Mouse (Mus musculus): ENCODE measurements around the gene Clta. TPM values are rescaled to one million over a fixed set of nuclear protein-coding genes. Genes with fewer than 3 reads are reported as not detected.

Clta gene
- polyA plus RNA-seq, 1 experiment from 2014 or later = 194 TPM

- ATAC-seq (ENCODE audit: low FRiP score, low TSS enrichment) (peak; percentile 91), DNase-seq (ENCODE audit: low spot score) (peak; percentile 94)
- Histone ChIP-seq H3K27ac (replicated peaks) (no peak overlapping the region), H3K9ac (ENCODE audit: low read length) (peak overlapping the region; percentile 59; the same call in 1 of the 2 replicates), H3K27me3 (ENCODE audit: control insufficient read depth, insufficient read depth, low read length) (no peaks in the 10 kb centered on the region), H3K4me3 (ENCODE audit: low read depth, low read length) (peak overlapping the region; percentile 24; the same call in 1 of the 2 replicates), H3K36me3 (ENCODE audit: control insufficient read depth, insufficient read depth, low read length) (no peaks in the 10 kb centered on the region), H3K4me1 (replicated peaks; ENCODE audit: control insufficient read depth, insufficient read depth) (no peaks in the 10 kb centered on the region; the same call in 1 of the 2 replicates), H3K4me2 (replicated peaks; ENCODE audit: low read depth) (peak overlapping the region; percentile 57), H3K9me3 (ENCODE audit: control insufficient read depth, low read length) (no peaks in the 10 kb centered on the region)
- WGBS = 1% methylated on average over 24 of the region's 24 CpGs
- TF ChIP-seq CTCF (IDR thresholded peaks at IDR 0.05; ENCODE audit: low read depth) = peak; percentile 97
- TF ChIP-seq EP300 (optimal IDR thresholded peaks at IDR 0.05) = no peak
These were observed 22.1 kb upstream of the Clta start for GRCm38 (mm10) chr4:43982053-43982732.

GRCm38 (mm10) chr4:43983181-43983580 is 21.1 kb upstream of the Clta start, which contains the start of gene Ccin:
Gene Ccin, plus strand, starts transcription at chr4:43983483.
- Histone ChIP-seq H3K4me3 (ENCODE audit: low read depth, low read length) (peak within 1 kb of the TSS; percentile 24; the same call in 1 of the 2 replicates), H3K27ac (replicated peaks) (no peak within 1 kb of the TSS), H3K9ac (ENCODE audit: low read length) (peak within 1 kb of the TSS; percentile 59; the same call in 1 of the 2 replicates), H3K4me2 (replicated peaks; ENCODE audit: low read depth) (peak within 1 kb of the TSS; percentile 57), H3K4me1 (replicated peaks; ENCODE audit: control insufficient read depth, insufficient read depth) (no peaks in the 10 kb centered on the region; the same call in 1 of the 2 replicates), H3K9me3 (ENCODE audit: control insufficient read depth, low read length) (no peaks in the 10 kb centered on the region), H3K27me3 (ENCODE audit: control insufficient read depth, insufficient read depth, low read length) (no peaks in the 10 kb centered on the region), H3K36me3 (ENCODE audit: control insufficient read depth, insufficient read depth, low read length) (no peaks in the 10 kb centered on the region)
- no peak for TF ChIP-seq EP300 (optimal IDR thresholded peaks at IDR 0.05)
- TF ChIP-seq CTCF (IDR thresholded peaks at IDR 0.05; ENCODE audit: low read depth) = no peak
- no peak for DNase-seq (ENCODE audit: low spot score)
- ATAC-seq (ENCODE audit: low FRiP score, low TSS enrichment) = no peak
- WGBS = 76% methylated on average over 11 of the region's 11 CpGs

GRCm38 (mm10) chr4:43983756-43984155 is 20.5 kb upstream of the Clta start:
- Histone ChIP-seq H3K9me3 (ENCODE audit: control insufficient read depth, low read length) (no peaks in the 10 kb centered on the region), H3K27me3 (ENCODE audit: control insufficient read depth, insufficient read depth, low read length) (no peaks in the 10 kb centered on the region), H3K27ac (replicated peaks) (no peak overlapping the region), H3K4me2 (replicated peaks; ENCODE audit: low read depth) (no peak overlapping the region), H3K4me3 (ENCODE audit: low read depth, low read length) (no peak overlapping the region), H3K4me1 (replicated peaks; ENCODE audit: control insufficient read depth, insufficient read depth) (no peaks in the 10 kb centered on the region; the same call in 1 of the 2 replicates), H3K36me3 (ENCODE audit: control insufficient read depth, insufficient read depth, low read length) (no peaks in the 10 kb centered on the region), H3K9ac (ENCODE audit: low read length) (no peak overlapping the region)
- no peak for TF ChIP-seq EP300 (optimal IDR thresholded peaks at IDR 0.05)
- TF ChIP-seq CTCF (IDR thresholded peaks at IDR 0.05; ENCODE audit: low read depth) = no peak
- WGBS = 90% methylated on average over 22 of the region's 22 CpGs
- DNase-seq (ENCODE audit: low spot score) (no peak), ATAC-seq (ENCODE audit: low FRiP score, low TSS enrichment) (no peak)

- WGBS = 94% methylated on average over 19 of the region's 19 CpGs
- Histone ChIP-seq H3K9ac (ENCODE audit: low read length) (no peak overlapping the region), H3K4me1 (replicated peaks; ENCODE audit: control insufficient read depth, insufficient read depth) (no peaks in the 10 kb centered on the region), H3K4me3 (ENCODE audit: low read depth, low read length) (no peak overlapping the region), H3K27me3 (ENCODE audit: control insufficient read depth, insufficient read depth, low read length) (no peaks in the 10 kb centered on the region), H3K9me3 (ENCODE audit: control insufficient read depth, low read length) (no peaks in the 10 kb centered on the region), H3K36me3 (ENCODE audit: control insufficient read depth, insufficient read depth, low read length) (no peaks in the 10 kb centered on the region), H3K27ac (replicated peaks) (no peak overlapping the region), H3K4me2 (replicated peaks; ENCODE audit: low read depth) (no peak overlapping the region)
- ATAC-seq (ENCODE audit: low FRiP score, low TSS enrichment) (no peak), DNase-seq (ENCODE audit: low spot score) (no peak)
- TF ChIP-seq EP300 (optimal IDR thresholded peaks at IDR 0.05) (no peak), CTCF (IDR thresholded peaks at IDR 0.05; ENCODE audit: low read depth) (no peak)
These were observed 19.9 kb upstream of the Clta start for GRCm38 (mm10) chr4:43984326-43984725.

GRCm38 (mm10) chr4:43988976-43989375 is 15.3 kb upstream of the Clta start:
- no peaks in the 10 kb centered on the region for H3K4me1 ChIP-seq (replicated peaks; ENCODE audit: control insufficient read depth, insufficient read depth)
- H3K27ac ChIP-seq (replicated peaks) = no peak overlapping the region
- no peak for ATAC-seq (ENCODE audit: low FRiP score, low TSS enrichment)
- no peaks in the 10 kb centered on the region for H3K9me3 ChIP-seq (ENCODE audit: control insufficient read depth, low read length)
- DNase-seq (ENCODE audit: low spot score) = no peak
- 92% methylated on average over 3 of the region's 3 CpGs for WGBS
- no peak overlapping the region for H3K4me2 ChIP-seq (replicated peaks; ENCODE audit: low read depth)
- TF ChIP-seq EP300 (optimal IDR thresholded peaks at IDR 0.05) = no peak
- TF ChIP-seq CTCF (IDR thresholded peaks at IDR 0.05; ENCODE audit: low read depth) = no peak
- no peaks in the 10 kb centered on the region for H3K36me3 ChIP-seq (ENCODE audit: control insufficient read depth, insufficient read depth, low read length)
- no peaks in the 10 kb centered on the region for H3K27me3 ChIP-seq (ENCODE audit: control insufficient read depth, insufficient read depth, low read length)
- H3K9ac ChIP-seq (ENCODE audit: low read length) = no peak overlapping the region
- H3K4me3 ChIP-seq (ENCODE audit: low read depth, low read length) = no peak overlapping the region

GRCm38 (mm10) chr4:43993072-43993471 is 11.2 kb upstream of the Clta start:
- Histone ChIP-seq H3K27me3 (ENCODE audit: control insufficient read depth, insufficient read depth, low read length) (no peaks in the 10 kb centered on the region), H3K9me3 (ENCODE audit: control insufficient read depth, low read length) (no peaks in the 10 kb centered on the region), H3K27ac (replicated peaks) (no peak overlapping the region), H3K4me2 (replicated peaks; ENCODE audit: low read depth) (no peak overlapping the region), H3K4me1 (replicated peaks; ENCODE audit: control insufficient read depth, insufficient read depth) (no peaks in the 10 kb centered on the region), H3K9ac (ENCODE audit: low read length) (no peak overlapping the region), H3K36me3 (ENCODE audit: control insufficient read depth, insufficient read depth, low read length) (no peaks in the 10 kb centered on the region), H3K4me3 (ENCODE audit: low read depth, low read length) (no peak overlapping the region)
- no peak for DNase-seq (ENCODE audit: low spot score)
- WGBS = 92% methylated on average over 11 of the region's 11 CpGs
- TF ChIP-seq CTCF (IDR thresholded peaks at IDR 0.05; ENCODE audit: low read depth) = no peak
- no peak for TF ChIP-seq EP300 (optimal IDR thresholded peaks at IDR 0.05)
- ATAC-seq (ENCODE audit: low FRiP score, low TSS enrichment) = no peak
